Mouse (Mus musculus): ENCODE data around the gene Sppl2a. TPM values are rescaled to one million over a fixed set of nuclear protein-coding genes. Genes with fewer than 3 reads are reported as not detected.
"Not testable (repeated sequence)": the region's sequence is repeated elsewhere in the genome, so short reads cannot be mapped to it uniquely, and the experiment has no call there.

The Sppl2a gene
- polyA plus RNA-seq (2014; fragmentation: Nextera tagmentation; extraction: Ambion mirVana) = 32.1 and 36.4 TPM in 2 replicates

GRCm38 (mm10) chr2:126932897-126933641, at the start of gene Sppl2a:
Gene Sppl2a (minus strand): TSS chr2:126933235.
- peak within 1 kb of the TSS; percentile 98 for H3K27ac ChIP-seq (ENCODE audit: low read depth, low read length)

DNA sequence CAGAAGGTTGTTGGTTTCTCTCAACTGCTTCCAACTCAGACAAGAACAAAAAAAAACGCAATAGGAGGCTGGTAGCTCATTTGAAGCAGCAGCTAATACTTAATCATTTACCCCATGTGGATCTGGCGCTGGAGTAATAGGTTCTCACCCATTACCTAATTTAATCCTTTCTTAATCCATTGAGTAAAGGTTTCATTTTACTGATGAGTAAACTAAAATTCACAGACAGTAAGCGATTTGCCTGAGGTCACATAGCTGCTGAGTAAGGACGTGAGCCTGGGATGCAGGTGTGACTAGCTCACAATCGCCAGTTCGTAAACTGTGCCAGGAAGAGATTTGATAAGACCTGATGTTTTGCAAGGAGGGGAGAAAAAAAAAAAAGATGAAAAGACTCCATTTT, 44.4 kb upstream of the Sppl2a start:
- Histone ChIP-seq H3K4me1 (ENCODE audit: control insufficient read depth, insufficient read depth, low read length) (no peaks in the 10 kb centered on the region), H3K4me3 (ENCODE audit: low read depth, low read length) (no peak overlapping the region), H3K36me3 (ENCODE audit: control insufficient read depth, insufficient read depth, low read length) (no peaks in the 10 kb centered on the region), H3K27ac (ENCODE audit: low read depth, low read length) (no peak overlapping the region), H3K4me2 (no peak overlapping the region), H3K9me3 (replicated peaks; ENCODE audit: control insufficient read depth, low read length) (no peaks in the 10 kb centered on the region), H3K27me3 (ENCODE audit: control insufficient read depth, insufficient read depth, low read length) (no peaks in the 10 kb centered on the region), H3K9ac (ENCODE audit: low read depth, low read length) (no peak overlapping the region)
- ATAC-seq (replicated peaks; ENCODE audit: insufficient number of reproducible peaks, low FRiP score, low TSS enrichment) = no peak
- 64% methylated on average over 6 of the region's 6 CpGs for WGBS (ENCODE audit: insufficient replicate concordance)

More at GRCm38 (mm10) chr2:126932897-126933641, at the start of gene Sppl2a:
- H3K9me3 ChIP-seq (replicated peaks; ENCODE audit: control insufficient read depth, low read length) = no peaks in the 10 kb centered on the region
- peak within 1 kb of the TSS; percentile 96 for H3K9ac ChIP-seq (ENCODE audit: low read depth, low read length)
- ATAC-seq (replicated peaks; ENCODE audit: insufficient number of reproducible peaks, low FRiP score, low TSS enrichment) = peak; percentile 99
- H3K4me2 ChIP-seq = peak within 1 kb of the TSS; percentile 68
- H3K4me1 ChIP-seq (ENCODE audit: control insufficient read depth, insufficient read depth, low read length) = peaks cover 2% of the 10 kb centered on the region; the same call in 1 of the 2 replicates
- no peaks in the 10 kb centered on the region for H3K36me3 ChIP-seq (ENCODE audit: control insufficient read depth, insufficient read depth, low read length)
- no peaks in the 10 kb centered on the region for H3K27me3 ChIP-seq (ENCODE audit: control insufficient read depth, insufficient read depth, low read length)
- H3K4me3 ChIP-seq (ENCODE audit: low read depth, low read length) = peak within 1 kb of the TSS; percentile 73
- under 1% methylated on average over 35 of the region's 35 CpGs for WGBS (ENCODE audit: insufficient replicate concordance)

DNA sequence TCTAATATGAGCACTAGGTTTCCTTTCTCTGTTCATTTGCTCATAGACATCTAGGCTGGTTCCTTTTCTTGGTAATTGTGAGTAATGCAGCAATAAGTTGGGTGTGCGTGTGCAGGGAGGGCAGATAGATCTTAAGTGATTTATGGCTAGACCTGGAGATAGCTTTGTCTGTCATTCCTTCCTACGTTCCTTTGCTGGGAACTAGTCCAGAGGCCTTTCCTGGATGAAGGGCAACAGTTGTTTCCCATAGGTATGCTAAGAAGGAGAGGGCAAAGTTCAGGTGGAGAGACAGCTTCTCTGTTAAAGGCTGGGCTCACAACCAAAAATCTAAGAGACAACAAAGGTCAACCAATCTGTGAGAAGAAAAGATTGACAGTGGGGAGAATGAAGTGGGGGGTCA, 28.7 kb upstream of the Sppl2a start:
- no peaks in the 10 kb centered on the region for H3K36me3 ChIP-seq (ENCODE audit: control insufficient read depth, insufficient read depth, low read length)
- no peak overlapping the region for H3K9ac ChIP-seq (ENCODE audit: low read depth, low read length)
- no peak overlapping the region for H3K4me3 ChIP-seq (ENCODE audit: low read depth, low read length)
- no peaks in the 10 kb centered on the region for H3K4me1 ChIP-seq (ENCODE audit: control insufficient read depth, insufficient read depth, low read length)
- H3K4me2 ChIP-seq = no peak overlapping the region
- no peak for ATAC-seq (replicated peaks; ENCODE audit: insufficient number of reproducible peaks, low FRiP score, low TSS enrichment)
- no peaks in the 10 kb centered on the region for H3K27me3 ChIP-seq (ENCODE audit: control insufficient read depth, insufficient read depth, low read length)
- WGBS (ENCODE audit: insufficient replicate concordance) = 84% methylated on average over 2 of the region's 2 CpGs
- no peak overlapping the region for H3K27ac ChIP-seq (ENCODE audit: low read depth, low read length)
- H3K9me3 ChIP-seq (replicated peaks; ENCODE audit: control insufficient read depth, low read length) = no peaks in the 10 kb centered on the region

GRCm38 (mm10) chr2:126955671-126956070, 22.6 kb upstream of the Sppl2a start:
- no peaks in the 10 kb centered on the region for H3K36me3 ChIP-seq (ENCODE audit: control insufficient read depth, insufficient read depth, low read length)
- H3K4me2 ChIP-seq = no peak overlapping the region
- no peak overlapping the region for H3K4me3 ChIP-seq (ENCODE audit: low read depth, low read length)
- no peak for ATAC-seq (replicated peaks; ENCODE audit: insufficient number of reproducible peaks, low FRiP score, low TSS enrichment)
- no peaks in the 10 kb centered on the region for H3K4me1 ChIP-seq (ENCODE audit: control insufficient read depth, insufficient read depth, low read length)
- no peak overlapping the region for H3K27ac ChIP-seq (ENCODE audit: low read depth, low read length)
- no peaks in the 10 kb centered on the region for H3K27me3 ChIP-seq (ENCODE audit: control insufficient read depth, insufficient read depth, low read length)
- WGBS (ENCODE audit: insufficient replicate concordance) = 71% methylated on average over 7 of the region's 7 CpGs
- H3K9ac ChIP-seq (ENCODE audit: low read depth, low read length) = no peak overlapping the region
- no peaks in the 10 kb centered on the region for H3K9me3 ChIP-seq (replicated peaks; ENCODE audit: control insufficient read depth, low read length)

GRCm38 (mm10) chr2:126951085-126951484, 18.1 kb upstream of the Sppl2a start:
- Histone ChIP-seq H3K9me3 (replicated peaks; ENCODE audit: control insufficient read depth, low read length) (no peaks in the 10 kb centered on the region), H3K27ac (ENCODE audit: low read depth, low read length) (no peak overlapping the region), H3K36me3 (ENCODE audit: control insufficient read depth, insufficient read depth, low read length) (no peaks in the 10 kb centered on the region), H3K9ac (ENCODE audit: low read depth, low read length) (no peak overlapping the region), H3K27me3 (ENCODE audit: control insufficient read depth, insufficient read depth, low read length) (no peaks in the 10 kb centered on the region), H3K4me2 (no peak overlapping the region), H3K4me3 (ENCODE audit: low read depth, low read length) (no peak overlapping the region), H3K4me1 (ENCODE audit: control insufficient read depth, insufficient read depth, low read length) (peaks cover 2% of the 10 kb centered on the region; the same call in 1 of the 2 replicates)
- WGBS (ENCODE audit: insufficient replicate concordance) = 62% methylated on average over 7 of the region's 7 CpGs
- ATAC-seq (replicated peaks; ENCODE audit: insufficient number of reproducible peaks, low FRiP score, low TSS enrichment) = no peak

DNA sequence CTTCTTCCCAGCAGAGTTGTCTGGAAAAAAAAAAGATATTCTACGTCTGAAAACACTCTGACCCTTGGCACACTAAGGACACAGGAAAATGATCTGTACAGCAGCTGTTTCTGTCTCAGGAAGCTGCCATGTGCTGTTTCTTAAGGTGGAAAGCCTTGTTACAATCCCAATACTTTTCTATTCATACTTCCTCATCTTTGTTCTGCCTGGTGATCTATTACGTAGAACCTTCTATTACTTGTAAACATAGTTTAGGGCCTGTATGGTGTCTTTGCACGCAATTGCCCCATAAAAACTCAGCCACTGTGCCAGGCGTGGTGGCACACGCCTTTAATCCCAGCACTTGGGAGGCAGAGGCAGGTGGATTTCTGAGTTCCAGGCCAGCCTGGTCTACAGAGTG, 17.4 kb upstream of the Sppl2a start:
- Histone ChIP-seq H3K9me3 (replicated peaks; ENCODE audit: control insufficient read depth, low read length) (no peaks in the 10 kb centered on the region), H3K27me3 (ENCODE audit: control insufficient read depth, insufficient read depth, low read length) (no peaks in the 10 kb centered on the region), H3K9ac (ENCODE audit: low read depth, low read length) (no peak overlapping the region), H3K4me1 (ENCODE audit: control insufficient read depth, insufficient read depth, low read length) (peaks cover 2% of the 10 kb centered on the region; the same call in 1 of the 2 replicates), H3K36me3 (ENCODE audit: control insufficient read depth, insufficient read depth, low read length) (no peaks in the 10 kb centered on the region), H3K4me2 (no peak overlapping the region), H3K27ac (ENCODE audit: low read depth, low read length) (no peak overlapping the region), H3K4me3 (ENCODE audit: low read depth, low read length) (no peak overlapping the region)
- ATAC-seq (replicated peaks; ENCODE audit: insufficient number of reproducible peaks, low FRiP score, low TSS enrichment) = no peak
- WGBS (ENCODE audit: insufficient replicate concordance) = 75% methylated on average over 5 of the region's 5 CpGs

DNA sequence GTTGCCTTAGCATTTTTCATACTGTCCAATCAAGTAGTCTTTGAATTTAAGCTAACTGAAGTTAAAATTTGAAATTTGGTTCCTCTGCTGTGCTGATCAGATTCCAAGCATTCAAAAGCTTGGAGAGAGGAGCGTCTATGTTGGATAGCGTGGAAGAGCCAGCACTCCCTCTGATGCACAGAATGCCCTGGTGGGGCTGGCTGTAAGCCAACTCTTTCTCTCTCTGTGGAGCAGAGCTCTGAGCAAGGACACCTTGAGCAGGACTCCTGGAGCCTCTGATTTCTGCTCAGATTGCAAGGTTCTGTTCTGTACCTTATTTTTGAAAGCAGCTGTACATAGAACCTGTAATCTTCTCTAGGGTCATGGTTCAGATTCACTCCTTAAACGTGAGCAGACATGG, 16.8 kb upstream of the Sppl2a start:
- no peak overlapping the region for H3K27ac ChIP-seq (ENCODE audit: low read depth, low read length)
- H3K36me3 ChIP-seq (ENCODE audit: control insufficient read depth, insufficient read depth, low read length) = no peaks in the 10 kb centered on the region
- H3K4me2 ChIP-seq = no peak overlapping the region
- no peak; the same call in 1 of the 2 replicates for ATAC-seq (replicated peaks; ENCODE audit: insufficient number of reproducible peaks, low FRiP score, low TSS enrichment)
- H3K4me3 ChIP-seq (ENCODE audit: low read depth, low read length) = no peak overlapping the region
- no peaks in the 10 kb centered on the region for H3K27me3 ChIP-seq (ENCODE audit: control insufficient read depth, insufficient read depth, low read length)
- H3K4me1 ChIP-seq (ENCODE audit: control insufficient read depth, insufficient read depth, low read length) = peaks cover 2% of the 10 kb centered on the region; the same call in 1 of the 2 replicates
- no peak overlapping the region for H3K9ac ChIP-seq (ENCODE audit: low read depth, low read length)
- H3K9me3 ChIP-seq (replicated peaks; ENCODE audit: control insufficient read depth, low read length) = no peaks in the 10 kb centered on the region
- WGBS (ENCODE audit: insufficient replicate concordance) = 37% methylated on average over 3 of the region's 3 CpGs

DNA sequence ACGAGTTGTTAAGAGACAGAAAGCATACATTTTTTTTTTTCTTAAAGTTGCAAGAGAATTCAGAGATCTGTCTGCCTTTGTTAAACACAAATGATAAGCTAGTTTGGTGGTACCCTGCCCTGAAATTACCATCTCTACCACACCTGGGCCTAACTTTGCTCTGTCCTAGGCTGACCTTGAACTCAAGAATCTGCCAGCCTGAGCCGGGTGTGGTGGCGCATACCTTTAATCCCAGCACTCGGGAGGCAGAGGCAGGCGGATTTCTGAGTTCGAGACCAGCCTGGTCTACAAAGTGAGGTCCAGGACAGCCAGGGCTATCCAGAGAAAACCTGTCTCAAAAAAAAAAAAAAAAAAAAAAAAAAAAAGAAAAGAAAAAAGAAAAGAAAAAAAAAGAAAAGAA, 16.3 kb upstream of the Sppl2a start:
- not testable (repeated sequence) for H3K4me1 ChIP-seq (ENCODE audit: control insufficient read depth, insufficient read depth, low read length); H3K27me3 ChIP-seq (ENCODE audit: control insufficient read depth, insufficient read depth, low read length); H3K36me3 ChIP-seq (ENCODE audit: control insufficient read depth, insufficient read depth, low read length); ATAC-seq (replicated peaks; ENCODE audit: insufficient number of reproducible peaks, low FRiP score, low TSS enrichment); H3K9ac ChIP-seq (ENCODE audit: low read depth, low read length); H3K4me2 ChIP-seq; H3K9me3 ChIP-seq (replicated peaks; ENCODE audit: control insufficient read depth, low read length); H3K4me3 ChIP-seq (ENCODE audit: low read depth, low read length); H3K27ac ChIP-seq (ENCODE audit: low read depth, low read length)
- 79% methylated on average over 6 of the region's 6 CpGs for WGBS (ENCODE audit: insufficient replicate concordance)

DNA sequence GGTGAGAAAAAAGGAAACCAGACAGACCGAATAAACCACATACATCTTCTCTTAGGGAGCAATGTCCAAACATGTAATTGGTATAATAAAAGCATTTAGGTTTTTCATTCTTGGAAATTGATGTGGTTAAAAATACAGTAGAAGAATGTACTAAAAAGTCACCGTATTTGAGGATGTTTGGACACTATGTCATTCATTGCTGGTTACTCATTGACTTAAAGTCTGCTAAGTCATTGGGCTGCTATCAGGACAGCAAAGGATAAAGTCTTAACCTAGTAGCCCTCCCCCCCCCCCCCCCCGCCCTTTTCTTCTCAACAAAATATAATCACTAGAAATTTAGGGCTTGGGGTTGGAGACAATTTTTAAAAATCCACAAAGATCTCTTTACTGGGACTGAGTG, 15.2 kb upstream of the Sppl2a start:
- no peak overlapping the region for H3K9ac ChIP-seq (ENCODE audit: low read depth, low read length)
- WGBS (ENCODE audit: insufficient replicate concordance) = 92% methylated on average over 3 of the region's 3 CpGs
- H3K27ac ChIP-seq (ENCODE audit: low read depth, low read length) = no peak overlapping the region
- no peak for ATAC-seq (replicated peaks; ENCODE audit: insufficient number of reproducible peaks, low FRiP score, low TSS enrichment)
- H3K27me3 ChIP-seq (ENCODE audit: control insufficient read depth, insufficient read depth, low read length) = no peaks in the 10 kb centered on the region
- no peak overlapping the region for H3K4me3 ChIP-seq (ENCODE audit: low read depth, low read length)
- H3K4me2 ChIP-seq = no peak overlapping the region
- no peaks in the 10 kb centered on the region for H3K9me3 ChIP-seq (replicated peaks; ENCODE audit: control insufficient read depth, low read length)
- peaks cover 2% of the 10 kb centered on the region; the same call in 1 of the 2 replicates for H3K4me1 ChIP-seq (ENCODE audit: control insufficient read depth, insufficient read depth, low read length)
- H3K36me3 ChIP-seq (ENCODE audit: control insufficient read depth, insufficient read depth, low read length) = no peaks in the 10 kb centered on the region

Data from heart, embryonic 11.5 days (tissue).